Mouse (Mus musculus) CH12.LX (cell line): ENCODE results near the gene Atrnl1.

ENCODE experiments used
- CTCF ChIP-seq, 2 experiments: IDR thresholded peaks in 1 of 2; conservative IDR thresholded peaks in 1 of 2; 2 replicates each; pipeline ENCODE4 v1.5.1; 2011 to 2012; ENCODE audit warnings: low read depth in 2 of 2, low read length in 2 of 2, improper control_type of control experiment in 1 of 2, inconsistent platforms in 1 of 2, mild to moderate bottlenecking in 1 of 2, moderate library complexity in 1 of 2
- EP300 ChIP-seq: IDR thresholded peaks from 2 replicates; pipeline ENCODE4 v1.6.1; 2011; ENCODE audit warnings: low read length, improper control_type of control experiment
- GABPA ChIP-seq: IDR thresholded peaks from 2 replicates; pipeline ENCODE4 v1.6.1; 2012; ENCODE audit warnings: low read depth, low read length, improper control_type of control experiment, inconsistent platforms; ENCODE audit not compliant: insufficient replicate concordance
- NRF1 ChIP-seq: IDR thresholded peaks from 2 replicates; pipeline ENCODE4 v1.6.1; 2014; ENCODE audit warnings: low read depth, mild to moderate bottlenecking, inconsistent platforms, low read length, improper control_type of control experiment, moderate library complexity
- POLR2A ChIP-seq: IDR thresholded peaks from 2 replicates; pipeline ENCODE4 v1.6.1; 2011; ENCODE audit warnings: low read depth, mild to moderate bottlenecking, improper control_type of control experiment, low read length
- RAD21 ChIP-seq: IDR thresholded peaks from 2 replicates; pipeline ENCODE4 v1.6.1; 2011; ENCODE audit warnings: low read depth, mild to moderate bottlenecking, low read length, improper control_type of control experiment, moderate library complexity
- USF1 ChIP-seq: IDR thresholded peaks from 2 replicates; pipeline ENCODE4 v1.6.1; 2014; ENCODE audit warnings: low read depth, mild to moderate bottlenecking, inconsistent platforms, low read length, improper control_type of control experiment

DNA sequence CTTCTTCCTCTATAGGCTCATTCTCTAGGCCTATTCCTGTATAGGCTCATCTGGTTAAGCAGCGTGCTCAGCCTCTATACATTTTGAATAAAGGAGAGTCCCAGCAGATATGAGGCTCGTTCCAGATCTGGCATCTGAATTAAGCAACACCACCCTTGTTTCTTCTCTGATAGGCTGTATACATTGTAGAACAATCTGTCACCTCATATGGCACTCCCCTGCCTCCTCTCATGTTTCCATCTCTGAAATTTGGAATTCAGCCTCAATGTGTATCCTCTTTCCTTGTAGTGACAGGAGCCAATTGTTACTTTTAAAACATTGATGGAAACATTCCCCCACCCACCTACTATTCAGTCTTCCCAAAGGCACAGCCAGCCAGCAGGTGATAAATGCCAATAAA is 414.2 kb downstream of the Atrnl1 start:
- TF ChIP-seq POLR2A: no peak
- no peak for TF ChIP-seq USF1
- TF ChIP-seq CTCF (conservative IDR thresholded peaks at IDR 0.05 in 1 of 2, IDR thresholded peaks at IDR 0.05 in 1 of 2; ENCODE audit: low read depth in 2 of 2, low read length in 2 of 2): no peak
- TF ChIP-seq RAD21: no peak
- no peak for TF ChIP-seq GABPA
- TF ChIP-seq EP300: no peak
- no peak for TF ChIP-seq NRF1
